In genomic region chr8:35205536-35205935, GRCm38 (mm10) we compare ENCODE assay signal across 8 mouse cellular contexts.
DNase-seq lines count a peak whose midpoint lies in the region; ATAC-seq and TF ChIP-seq lines count a peak whose summit lies in the region.

No protein-coding gene starts in this region.

- TF ChIP-seq POLR2A in thymus, adult 2 months (IDR thresholded peaks at IDR 0.05; ENCODE audit: control insufficient read depth, extremely low read depth, insufficient read depth, low read length, poor library complexity): no peak

- ATAC-seq in forebrain, embryonic 12.5 days (ENCODE audit: low FRiP score): no peak
- 0 out of 2 replicates have a peak, but pooled peaks have one; percentile 15 for ATAC-seq in heart, embryonic 14.5 days (ENCODE audit: insufficient number of reproducible peaks, insufficient read depth, low FRiP score, low read depth)

- H3K36me3 ChIP-seq in forebrain, embryonic 10.5 days (replicated peaks): no peaks in the 10 kb centered on the region
- H3K36me3 ChIP-seq in forebrain, embryonic 12.5 days (replicated peaks): no peaks in the 10 kb centered on the region
- H3K36me3 ChIP-seq in heart, embryonic 14.5 days (ENCODE audit: control insufficient read depth, insufficient read depth, low read length): no peaks in the 10 kb centered on the region
- no peaks in the 10 kb centered on the region for H3K36me3 ChIP-seq in macrophage (ENCODE audit: inconsistent target)
- no peaks in the 10 kb centered on the region for H3K36me3 ChIP-seq in thymus, adult 2 months (ENCODE audit: control insufficient read depth, insufficient read depth, low read length)

- WGBS in forebrain, embryonic 10.5 days: 17% methylated on average over 8 of the region's 8 CpGs
- 20% methylated on average over 8 of the region's 8 CpGs for whole genome bisulfite sequencing in forebrain, embryonic 12.5 days
- 8% methylated on average over 8 of the region's 8 CpGs for WGBS in heart, embryonic 14.5 days
- WGBS in macrophage (ENCODE audit: missing documents): 3% methylated on average over 8 of the region's 8 CpGs
- 3% methylated on average over 8 of the region's 8 CpGs for WGBS in thymus, adult 2 months

- peak; percentile 51 for DNase-seq in forebrain, embryonic 10.5 days (ENCODE audit: extremely low spot score, low spot score)
- DNase-seq in NIH3T3 (ENCODE audit: low read depth): peak; percentile 35
- peak; percentile 40 to 63 for DNase-seq in cerebellum, postnatal 14 days
- peak; percentile 42 to 75 for DNase-seq in kidney, postnatal 36 days
- DNase-seq in thymus, adult 2 months: peak; percentile 64

- H3K9me3 ChIP-seq in forebrain, embryonic 10.5 days: no peaks in the 10 kb centered on the region
- no peaks in the 10 kb centered on the region for H3K9me3 ChIP-seq in forebrain, embryonic 12.5 days
- no peaks in the 10 kb centered on the region for H3K9me3 ChIP-seq in heart, embryonic 14.5 days (ENCODE audit: control insufficient read depth, low read length)

- no peaks in the 10 kb centered on the region for H3K27me3 ChIP-seq in forebrain, embryonic 10.5 days (ENCODE audit: poor library complexity, severe bottlenecking)
- no peaks in the 10 kb centered on the region for H3K27me3 ChIP-seq in forebrain, embryonic 12.5 days
- no peaks in the 10 kb centered on the region for H3K27me3 ChIP-seq in heart, embryonic 14.5 days (ENCODE audit: control insufficient read depth, insufficient read depth, low read length)
- H3K27me3 ChIP-seq in thymus, adult 2 months (ENCODE audit: control insufficient read depth, insufficient read depth, low read length): no peaks in the 10 kb centered on the region

- H3K9ac ChIP-seq in forebrain, embryonic 12.5 days: no peak overlapping the region
- H3K9ac ChIP-seq in heart, embryonic 14.5 days (ENCODE audit: low read length): peak overlapping the region; percentile 56; the same call in 1 of the 2 replicates

- no peak overlapping the region for H3K4me3 ChIP-seq in forebrain, embryonic 10.5 days
- no peak overlapping the region for H3K4me3 ChIP-seq in forebrain, embryonic 12.5 days (replicated peaks)
- H3K4me3 ChIP-seq in heart, embryonic 14.5 days (ENCODE audit: control insufficient read depth in 1 of 2, insufficient read depth in 1 of 2, low read depth in 1 of 2, low read length in 2 of 2): peak overlapping the region; percentile 1 to 4; a peak in 2 of 4 replicates
- H3K4me3 ChIP-seq in macrophage (ENCODE audit: inconsistent target): peak overlapping the region; percentile 1; the same call in 1 of the 2 replicates
- 0 out of 2 replicates have a peak overlapping the region, but pooled peaks have one; percentile 10 for H3K4me3 ChIP-seq in thymus, adult 2 months (ENCODE audit: control insufficient read depth, insufficient read depth, low read length)

- peaks cover 34% of the 10 kb centered on the region for H3K4me1 ChIP-seq in forebrain, embryonic 10.5 days
- 0 out of 2 replicates have a peak, but pooled peaks cover 7% of the 10 kb centered on the region for H3K4me1 ChIP-seq in forebrain, embryonic 12.5 days
- H3K4me1 ChIP-seq in heart, embryonic 14.5 days (ENCODE audit: control insufficient read depth in 2 of 2, insufficient read depth in 2 of 2, low read length in 2 of 2): peaks cover 25 to 28% of the 10 kb centered on the region in 2 experiments
- peaks cover 44% of the 10 kb centered on the region for H3K4me1 ChIP-seq in thymus, adult 2 months (replicated peaks; ENCODE audit: control insufficient read depth, insufficient read depth, low read length)

- TF ChIP-seq CTCF in thymus, adult 2 months (IDR thresholded peaks at IDR 0.05; ENCODE audit: borderline replicate concordance, control insufficient read depth, extremely low read depth, insufficient read depth, low read length, poor library complexity): no peak

- H3K79me2 ChIP-seq in macrophage (ENCODE audit: inconsistent target): no peaks in the 10 kb centered on the region

- no peak overlapping the region for H3K4me2 ChIP-seq in forebrain, embryonic 12.5 days
- peak overlapping the region; percentile 55 for H3K4me2 ChIP-seq in heart, embryonic 14.5 days (ENCODE audit: low read length)

- H3K27ac ChIP-seq in forebrain, embryonic 10.5 days: peak overlapping the region; percentile 32; the same call in 1 of the 2 replicates
- no peak overlapping the region for H3K27ac ChIP-seq in forebrain, embryonic 12.5 days
- H3K27ac ChIP-seq in heart, embryonic 14.5 days (replicated peaks in 1 of 2; ENCODE audit: control insufficient read depth in 1 of 2, insufficient read depth in 1 of 2, low read depth in 2 of 2, low read length in 2 of 2): peak overlapping the region; percentile 81 to 82; a peak in 3 of 4 replicates
- peak overlapping the region; percentile 34 for H3K27ac ChIP-seq in macrophage
- H3K27ac ChIP-seq in thymus, adult 2 months (ENCODE audit: control insufficient read depth, insufficient read depth, low read length): peak overlapping the region; percentile 88

Comparison
In these comparisons a context has a peak if more than half of its experiments do, and no peak if none do; other contexts are left out.
1. H3K4me3 ChIP-seq: peak in heart, embryonic 14.5 days (2 of 2), macrophage (single experiment) and thymus, adult 2 months (single experiment); none in forebrain, embryonic 10.5 days (single experiment) and forebrain, embryonic 12.5 days (single experiment).
2. Peak in every context shown above with its lines, with median percentiles within 50 percentile points of each other: DNase-seq.